Comparison of ENCODE assay signal across 8 mouse cellular contexts in the genomic region with DNA sequence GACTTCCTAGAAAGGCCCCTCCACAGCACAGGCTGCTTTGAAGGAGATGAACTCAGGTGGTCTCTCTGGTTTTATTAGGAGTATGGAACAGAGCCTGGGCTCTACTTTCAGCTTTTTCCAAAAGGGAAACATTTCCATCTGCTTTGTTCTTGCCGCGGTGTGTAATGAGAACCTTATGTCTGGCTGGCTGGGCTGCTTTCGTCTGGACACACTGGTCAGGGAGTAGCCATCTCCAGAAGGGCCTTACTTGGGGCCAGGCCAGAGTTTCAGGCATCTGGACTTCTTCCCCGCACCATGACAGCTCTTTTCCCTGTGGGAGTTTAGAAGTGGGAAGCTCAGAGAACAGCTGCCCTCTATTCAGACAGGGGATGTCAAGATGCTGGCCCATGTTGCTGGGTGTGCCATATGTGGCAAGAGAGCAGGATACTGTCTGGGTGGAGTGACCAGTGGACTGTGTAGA. TPM values are rescaled to one million over a fixed set of nuclear protein-coding genes. Genes with fewer than 3 reads are reported as not detected.
A peak's percentile ranks its signal among the peaks of the same experiment; 100 is the strongest.
DNase-seq lines count a peak whose midpoint lies in the region; ATAC-seq lines count a peak whose summit lies in the region.

No protein-coding gene starts in this region.

- peak; percentile 99 for DNase-seq in heart, adult 11 months
- DNase-seq in heart, embryonic 10.5 days (ENCODE audit: low spot score), result no peak
- peak; percentile 82 for DNase-seq in limb, embryonic 11.5 days (ENCODE audit: low spot score)
- DNase-seq in testis, postnatal 10 days (ENCODE audit: low spot score), result peak; percentile 71
- DNase-seq in thymus, postnatal 14 days, result no peak
- DNase-seq in thymus, postnatal 10 days (ENCODE audit: low spot score in 2 of 2), result no peak
- DNase-seq in retina, postnatal 1 day, result no peak

- H3K4me3 ChIP-seq in heart, embryonic 10.5 days, result no peak overlapping the region
- no peak overlapping the region for H3K4me3 ChIP-seq in heart, embryonic 14.5 days (ENCODE audit: control insufficient read depth in 1 of 2, insufficient read depth in 1 of 2, low read depth in 1 of 2, low read length in 2 of 2)
- H3K4me3 ChIP-seq in limb, embryonic 11.5 days (ENCODE audit: low read depth, low read length), result no peak overlapping the region

- H3K27ac ChIP-seq in heart, embryonic 10.5 days, result no peak overlapping the region
- no peak overlapping the region for H3K27ac ChIP-seq in heart, embryonic 14.5 days (replicated peaks in 1 of 2; ENCODE audit: control insufficient read depth in 1 of 2, insufficient read depth in 1 of 2, low read depth in 2 of 2, low read length in 2 of 2)
- peak overlapping the region; percentile 81 for H3K27ac ChIP-seq in limb, embryonic 11.5 days (replicated peaks; ENCODE audit: low read depth, low read length)

- peaks cover 8% of the 10 kb centered on the region; the same call in 1 of the 2 replicates for H3K4me1 ChIP-seq in heart, embryonic 10.5 days
- peaks cover 15 to 20% of the 10 kb centered on the region in 2 experiments; a peak in 3 of 4 replicates for H3K4me1 ChIP-seq in heart, embryonic 14.5 days (ENCODE audit: control insufficient read depth in 2 of 2, insufficient read depth in 2 of 2, low read length in 2 of 2)
- H3K4me1 ChIP-seq in limb, embryonic 11.5 days (ENCODE audit: control insufficient read depth, insufficient read depth, low read length), result peaks cover 17% of the 10 kb centered on the region

- no peaks in the 10 kb centered on the region for H3K27me3 ChIP-seq in heart, embryonic 10.5 days (ENCODE audit: insufficient read depth, poor library complexity, severe bottlenecking)
- H3K27me3 ChIP-seq in heart, embryonic 14.5 days (ENCODE audit: control insufficient read depth, insufficient read depth, low read length), result no peaks in the 10 kb centered on the region
- no peaks in the 10 kb centered on the region for H3K27me3 ChIP-seq in limb, embryonic 11.5 days (ENCODE audit: control insufficient read depth, insufficient read depth, low read length)

- H3K36me3 ChIP-seq in heart, embryonic 10.5 days, result no peaks in the 10 kb centered on the region
- no peaks in the 10 kb centered on the region for H3K36me3 ChIP-seq in heart, embryonic 14.5 days (ENCODE audit: control insufficient read depth, insufficient read depth, low read length)
- H3K36me3 ChIP-seq in limb, embryonic 11.5 days (ENCODE audit: control insufficient read depth, insufficient read depth, low read length), result no peaks in the 10 kb centered on the region

- no peak overlapping the region for H3K9ac ChIP-seq in heart, embryonic 14.5 days (ENCODE audit: low read length)
- H3K9ac ChIP-seq in limb, embryonic 11.5 days (ENCODE audit: low read length), result no peak overlapping the region

- no peak overlapping the region for H3K4me2 ChIP-seq in heart, embryonic 14.5 days (ENCODE audit: low read length)
- H3K4me2 ChIP-seq in limb, embryonic 11.5 days (ENCODE audit: low read depth, severe bottlenecking), result no peak overlapping the region

- WGBS in heart, embryonic 10.5 days, result 52% methylated on average over 4 of the region's 4 CpGs
- 47% methylated on average over 4 of the region's 4 CpGs for WGBS in heart, embryonic 14.5 days
- 16% methylated on average over 4 of the region's 4 CpGs for WGBS in limb, embryonic 11.5 days

- peak; percentile 29; the same call in 1 of the 2 replicates for ATAC-seq in heart, embryonic 14.5 days (ENCODE audit: insufficient number of reproducible peaks, insufficient read depth, low FRiP score, low read depth)
- peak; percentile 68 for ATAC-seq in limb, embryonic 11.5 days (ENCODE audit: insufficient number of reproducible peaks, low FRiP score, low TSS enrichment, low read depth)

- H3K9me3 ChIP-seq in heart, embryonic 10.5 days, result no peaks in the 10 kb centered on the region
- H3K9me3 ChIP-seq in heart, embryonic 14.5 days (ENCODE audit: control insufficient read depth, low read length), result no peaks in the 10 kb centered on the region
- H3K9me3 ChIP-seq in limb, embryonic 11.5 days (ENCODE audit: control insufficient read depth, low read length), result no peaks in the 10 kb centered on the region

RNA-seq across cellular contexts. Expression of gene Nkd2, which starts 40.0 kb away (rescaled TPM):
- 4.8 and 6.4 TPM in 2 replicates for polyA plus RNA-seq in heart, embryonic 10.5 days (2016; fragmentation: Nextera tagmentation; extraction: Ambion mirVana)
- polyA plus RNA-seq in heart, embryonic 14.5 days (2014; fragmentation: Nextera tagmentation; extraction: Ambion mirVana), result 2.4 and 3.3 TPM in 2 replicates
- 49.9 and 55.9 TPM in 2 replicates for polyA plus RNA-seq in limb, embryonic 11.5 days (2014; fragmentation: Nextera tagmentation; extraction: Ambion mirVana)

RNA-seq across cellular contexts. Expression of gene Trip13, which starts 50.1 kb away (rescaled TPM):
- polyA plus RNA-seq in heart, embryonic 10.5 days (2016; fragmentation: Nextera tagmentation; extraction: Ambion mirVana), result 52.7 and 62.5 TPM in 2 replicates
- polyA plus RNA-seq in heart, embryonic 14.5 days (2014; fragmentation: Nextera tagmentation; extraction: Ambion mirVana), result 27.7 and 27.9 TPM in 2 replicates
- polyA plus RNA-seq in limb, embryonic 11.5 days (2014; fragmentation: Nextera tagmentation; extraction: Ambion mirVana), result 73.4 and 73.5 TPM in 2 replicates

RNA-seq across cellular contexts. Expression of gene Brd9, which starts 50.2 kb away (rescaled TPM):
- 38.4 and 43.5 TPM in 2 replicates for polyA plus RNA-seq in heart, embryonic 10.5 days (2016; fragmentation: Nextera tagmentation; extraction: Ambion mirVana)
- polyA plus RNA-seq in heart, embryonic 14.5 days (2014; fragmentation: Nextera tagmentation; extraction: Ambion mirVana), result 37.1 and 38.6 TPM in 2 replicates
- polyA plus RNA-seq in limb, embryonic 11.5 days (2014; fragmentation: Nextera tagmentation; extraction: Ambion mirVana), result 60.0 and 66.8 TPM in 2 replicates

Comparison
In these comparisons a context has a peak if more than half of its experiments do, and no peak if none do; other contexts are left out.
1. DNase-seq: peak in heart, adult 11 months (single experiment), limb, embryonic 11.5 days (single experiment) and testis, postnatal 10 days (single experiment); none in heart, embryonic 10.5 days (single experiment), thymus, postnatal 14 days (single experiment), thymus, postnatal 10 days (0 of 2) and retina, postnatal 1 day (single experiment).